Mouse (Mus musculus): ENCODE results near the gene Cfap97. TPM values are rescaled to one million over a fixed set of nuclear protein-coding genes. Genes with fewer than 3 reads are reported as not detected.
A peak's percentile ranks its signal among the peaks of the same experiment; 100 is the strongest.

Gene Cfap97
- polyA plus RNA-seq, 1 experiment = 18.8 TPM

- Histone ChIP-seq H3K9ac (ENCODE audit: low read depth, poor library complexity, severe bottlenecking) (no peak overlapping the region), H3K27ac (ENCODE audit: insufficient read depth, low read length) (no peak overlapping the region), H3K4me1 (ENCODE audit: control insufficient read depth, insufficient read depth, low read length) (peaks cover 2% of the 10 kb centered on the region), H3K9me3 (replicated peaks; ENCODE audit: control insufficient read depth, insufficient read depth, low read length, poor library complexity, severe bottlenecking) (no peaks in the 10 kb centered on the region), H3K27me3 (ENCODE audit: control insufficient read depth, insufficient read depth, low read length, poor library complexity, severe bottlenecking) (no peaks in the 10 kb centered on the region), H3K4me3 (ENCODE audit: low read depth, low read length) (no peak overlapping the region), H3K36me3 (ENCODE audit: control insufficient read depth, insufficient read depth, low read length, poor library complexity, severe bottlenecking) (peaks cover 24% of the 10 kb centered on the region)
- TF ChIP-seq EP300 (IDR thresholded peaks at IDR 0.05; ENCODE audit: insufficient read depth, low read depth, low read length) (no peak), CTCF (IDR thresholded peaks at IDR 0.05; ENCODE audit: low read depth, low read length) (peak; percentile 18), POLR2A (IDR thresholded peaks at IDR 0.05; ENCODE audit: insufficient read depth, low read length) (no peak)
These were observed 50.8 kb downstream of the Cfap97 start for GRCm38 (mm10) chr8:46202350-46202749.

- no peaks in the 10 kb centered on the region for H3K27me3 ChIP-seq (ENCODE audit: control insufficient read depth, insufficient read depth, low read length, poor library complexity, severe bottlenecking)
- TF ChIP-seq EP300 (IDR thresholded peaks at IDR 0.05; ENCODE audit: insufficient read depth, low read depth, low read length) (no peak), CTCF (IDR thresholded peaks at IDR 0.05; ENCODE audit: low read depth, low read length) (no peak), POLR2A (IDR thresholded peaks at IDR 0.05; ENCODE audit: insufficient read depth, low read length) (no peak)
- H3K4me3 ChIP-seq (ENCODE audit: low read depth, low read length) = no peak overlapping the region
- peaks cover 2% of the 10 kb centered on the region for H3K4me1 ChIP-seq (ENCODE audit: control insufficient read depth, insufficient read depth, low read length)
- peaks cover 43% of the 10 kb centered on the region for H3K36me3 ChIP-seq (ENCODE audit: control insufficient read depth, insufficient read depth, low read length, poor library complexity, severe bottlenecking)
- H3K27ac ChIP-seq (ENCODE audit: insufficient read depth, low read length) = no peak overlapping the region
- no peaks in the 10 kb centered on the region for H3K9me3 ChIP-seq (replicated peaks; ENCODE audit: control insufficient read depth, insufficient read depth, low read length, poor library complexity, severe bottlenecking)
- H3K9ac ChIP-seq (ENCODE audit: low read depth, poor library complexity, severe bottlenecking) = no peak overlapping the region
These were observed 52.7 kb downstream of the Cfap97 start for GRCm38 (mm10) chr8:46204301-46204700.

DNA sequence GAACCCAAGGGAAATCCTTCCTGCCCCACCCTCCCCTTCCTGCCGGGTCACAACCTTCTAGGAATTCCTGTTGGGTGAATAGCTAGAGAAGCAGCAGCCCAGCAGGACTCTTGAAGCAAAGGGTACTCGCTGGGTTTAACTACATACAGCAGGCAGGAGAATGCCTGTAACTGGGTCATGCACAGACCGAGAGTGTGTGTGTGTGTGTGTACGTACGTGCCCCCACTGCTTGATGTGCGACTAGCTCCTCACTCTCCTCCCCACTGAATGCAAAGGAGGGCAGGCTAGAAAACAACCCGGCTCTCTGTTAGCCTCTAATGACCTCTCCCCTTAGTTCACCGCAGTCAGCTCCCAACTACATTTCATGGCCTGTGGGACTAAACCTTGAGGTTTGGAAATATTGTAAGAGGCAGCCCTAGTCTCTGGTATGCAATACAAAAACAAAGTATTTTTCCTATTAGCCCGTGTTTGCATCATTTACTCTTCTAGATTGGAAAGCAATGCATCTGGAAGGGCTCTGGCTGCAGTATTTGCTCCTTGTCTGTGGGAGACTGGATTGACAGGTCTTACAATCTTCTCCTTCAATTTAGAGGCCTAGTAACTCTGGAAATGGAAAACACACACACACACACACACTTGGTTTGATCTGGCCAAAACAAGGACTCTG, 53.5 kb downstream of the Cfap97 start:
- no peaks in the 10 kb centered on the region for H3K27me3 ChIP-seq (ENCODE audit: control insufficient read depth, insufficient read depth, low read length, poor library complexity, severe bottlenecking)
- no peaks in the 10 kb centered on the region for H3K9me3 ChIP-seq (replicated peaks; ENCODE audit: control insufficient read depth, insufficient read depth, low read length, poor library complexity, severe bottlenecking)
- no peak overlapping the region for H3K9ac ChIP-seq (ENCODE audit: low read depth, poor library complexity, severe bottlenecking)
- H3K4me1 ChIP-seq (ENCODE audit: control insufficient read depth, insufficient read depth, low read length) = peaks cover 2% of the 10 kb centered on the region
- H3K27ac ChIP-seq (ENCODE audit: insufficient read depth, low read length) = no peak overlapping the region
- H3K4me3 ChIP-seq (ENCODE audit: low read depth, low read length) = no peak overlapping the region
- H3K36me3 ChIP-seq (ENCODE audit: control insufficient read depth, insufficient read depth, low read length, poor library complexity, severe bottlenecking) = peaks cover 46% of the 10 kb centered on the region
- TF ChIP-seq EP300 (IDR thresholded peaks at IDR 0.05; ENCODE audit: insufficient read depth, low read depth, low read length) = no peak
- no peak for TF ChIP-seq CTCF (IDR thresholded peaks at IDR 0.05; ENCODE audit: low read depth, low read length)
- TF ChIP-seq POLR2A (IDR thresholded peaks at IDR 0.05; ENCODE audit: insufficient read depth, low read length) = no peak

- Histone ChIP-seq H3K27ac (ENCODE audit: insufficient read depth, low read length) (no peak overlapping the region), H3K9me3 (replicated peaks; ENCODE audit: control insufficient read depth, insufficient read depth, low read length, poor library complexity, severe bottlenecking) (no peaks in the 10 kb centered on the region), H3K9ac (ENCODE audit: low read depth, poor library complexity, severe bottlenecking) (no peak overlapping the region), H3K27me3 (ENCODE audit: control insufficient read depth, insufficient read depth, low read length, poor library complexity, severe bottlenecking) (no peaks in the 10 kb centered on the region), H3K4me3 (ENCODE audit: low read depth, low read length) (no peak overlapping the region), H3K4me1 (ENCODE audit: control insufficient read depth, insufficient read depth, low read length) (peaks cover 2% of the 10 kb centered on the region), H3K36me3 (ENCODE audit: control insufficient read depth, insufficient read depth, low read length, poor library complexity, severe bottlenecking) (peaks cover 46% of the 10 kb centered on the region)
- TF ChIP-seq POLR2A (IDR thresholded peaks at IDR 0.05; ENCODE audit: insufficient read depth, low read length) = no peak
- no peak for TF ChIP-seq CTCF (IDR thresholded peaks at IDR 0.05; ENCODE audit: low read depth, low read length)
- no peak for TF ChIP-seq EP300 (IDR thresholded peaks at IDR 0.05; ENCODE audit: insufficient read depth, low read depth, low read length)
These were observed 54.5 kb downstream of the Cfap97 start for GRCm38 (mm10) chr8:46206107-46206506.

GRCm38 (mm10) chr8:46208354-46208753, 56.8 kb downstream of the Cfap97 start:
- Histone ChIP-seq H3K4me3 (ENCODE audit: low read depth, low read length) (no peak overlapping the region), H3K4me1 (ENCODE audit: control insufficient read depth, insufficient read depth, low read length) (peaks cover 3% of the 10 kb centered on the region), H3K9me3 (replicated peaks; ENCODE audit: control insufficient read depth, insufficient read depth, low read length, poor library complexity, severe bottlenecking) (no peaks in the 10 kb centered on the region), H3K9ac (ENCODE audit: low read depth, poor library complexity, severe bottlenecking) (no peak overlapping the region), H3K27me3 (ENCODE audit: control insufficient read depth, insufficient read depth, low read length, poor library complexity, severe bottlenecking) (no peaks in the 10 kb centered on the region), H3K36me3 (ENCODE audit: control insufficient read depth, insufficient read depth, low read length, poor library complexity, severe bottlenecking) (peaks cover 46% of the 10 kb centered on the region), H3K27ac (ENCODE audit: insufficient read depth, low read length) (no peak overlapping the region)
- TF ChIP-seq EP300 (IDR thresholded peaks at IDR 0.05; ENCODE audit: insufficient read depth, low read depth, low read length) (no peak), POLR2A (IDR thresholded peaks at IDR 0.05; ENCODE audit: insufficient read depth, low read length) (no peak), CTCF (IDR thresholded peaks at IDR 0.05; ENCODE audit: low read depth, low read length) (no peak)

GRCm38 (mm10) chr8:46209057-46209456, 57.5 kb downstream of the Cfap97 start:
- Histone ChIP-seq H3K36me3 (ENCODE audit: control insufficient read depth, insufficient read depth, low read length, poor library complexity, severe bottlenecking) (peaks cover 46% of the 10 kb centered on the region), H3K27me3 (ENCODE audit: control insufficient read depth, insufficient read depth, low read length, poor library complexity, severe bottlenecking) (no peaks in the 10 kb centered on the region), H3K9me3 (replicated peaks; ENCODE audit: control insufficient read depth, insufficient read depth, low read length, poor library complexity, severe bottlenecking) (no peaks in the 10 kb centered on the region), H3K9ac (ENCODE audit: low read depth, poor library complexity, severe bottlenecking) (no peak overlapping the region), H3K4me3 (ENCODE audit: low read depth, low read length) (0 out of 2 replicates have a peak overlapping the region, but pooled peaks have one; percentile 6), H3K4me1 (ENCODE audit: control insufficient read depth, insufficient read depth, low read length) (peaks cover 5% of the 10 kb centered on the region), H3K27ac (ENCODE audit: insufficient read depth, low read length) (no peak overlapping the region)
- TF ChIP-seq POLR2A (IDR thresholded peaks at IDR 0.05; ENCODE audit: insufficient read depth, low read length) (no peak), EP300 (IDR thresholded peaks at IDR 0.05; ENCODE audit: insufficient read depth, low read depth, low read length) (no peak), CTCF (IDR thresholded peaks at IDR 0.05; ENCODE audit: low read depth, low read length) (no peak)

Data from ES-Bruce4 (cell line).